Mouse (Mus musculus): ENCODE measurements around the gene Kcnq2. TPM values are rescaled to one million over a fixed set of nuclear protein-coding genes. Genes with fewer than 3 reads are reported as not detected.

Gene Kcnq2
- total and polyA plus RNA-seq, 3 experiments = 0.19 to 0.57 TPM; not detected in 1

DNA sequence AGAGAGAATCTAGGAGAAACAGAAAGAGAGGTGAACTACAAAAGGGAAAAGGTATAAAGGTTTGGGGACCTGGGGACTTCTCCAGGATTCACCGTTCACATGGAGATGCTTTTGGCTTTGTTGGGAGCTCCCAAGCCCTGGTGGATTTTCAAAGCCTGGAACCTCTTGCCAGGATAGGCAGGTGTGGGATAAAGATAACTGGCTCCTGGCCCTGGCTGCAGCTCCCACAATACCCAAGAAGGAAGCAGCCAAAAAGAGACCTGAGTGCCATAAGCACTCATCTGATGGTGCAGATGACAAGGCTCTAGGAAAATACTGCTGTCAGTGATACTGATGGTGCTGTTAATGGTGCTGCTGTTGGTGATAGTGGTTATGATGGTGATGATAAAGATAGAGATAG is 82.9 kb downstream of the Kcnq2 start:
- H3K27ac ChIP-seq (ENCODE audit: control insufficient read depth, low read depth, low read length) = no peak overlapping the region
- H3K9me3 ChIP-seq (replicated peaks; ENCODE audit: insufficient read depth, low read length) = no peaks in the 10 kb centered on the region
- H3K4me3 ChIP-seq (ENCODE audit: control insufficient read depth in 1 of 2, insufficient read depth in 1 of 2, low read depth in 2 of 2, low read length in 2 of 2) = no peak overlapping the region
- H3K4me1 ChIP-seq (ENCODE audit: control insufficient read depth in 1 of 2, insufficient read depth in 2 of 2, low read length in 2 of 2) = no peaks in the 10 kb centered on the region
- TF ChIP-seq ZMIZ1 (IDR thresholded peaks at IDR 0.05; ENCODE audit: low read depth, low read length) (no peak), ELF1 (IDR thresholded peaks at IDR 0.05; ENCODE audit: low read depth, low read length) (no peak), RCOR1 (IDR thresholded peaks at IDR 0.05; ENCODE audit: low read depth, low read length) (no peak), USF1 (IDR thresholded peaks at IDR 0.05; ENCODE audit: low read depth, low read length) (no peak), CHD1 (IDR thresholded peaks at IDR 0.05; ENCODE audit: low read depth, low read length) (no peak), HCFC1 (IDR thresholded peaks at IDR 0.05; ENCODE audit: low read depth, low read length) (no peak), E2F4 (IDR thresholded peaks at IDR 0.05; ENCODE audit: borderline replicate concordance, low read depth, low read length) (no peak), ZNF384 (IDR thresholded peaks at IDR 0.05; ENCODE audit: low read depth, low read length) (no peak), CTCF (IDR thresholded peaks at IDR 0.05 in 2 of 3, conservative IDR thresholded peaks at IDR 0.05 in 1 of 3; ENCODE audit: control insufficient read depth in 1 of 3, insufficient read depth in 1 of 3, low read depth in 2 of 3, low read length in 3 of 3, poor library complexity in 1 of 3, severe bottlenecking in 1 of 3) (no peak), POLR2AphosphoS5 (IDR thresholded peaks at IDR 0.05; ENCODE audit: borderline replicate concordance, low read depth, low read length) (no peak), MEF2A (IDR thresholded peaks at IDR 0.05; ENCODE audit: extremely low read depth, insufficient replicate concordance, low read depth, low read length, poor library complexity, severe bottlenecking) (no peak), USF2 (IDR thresholded peaks at IDR 0.05; ENCODE audit: borderline replicate concordance in 1 of 2, insufficient read depth in 1 of 2, low read depth in 1 of 2, low read length in 2 of 2) (no peak), SMC3 (IDR thresholded peaks at IDR 0.05; ENCODE audit: low read depth, low read length) (no peak), KAT2A (conservative IDR thresholded peaks at IDR 0.05; ENCODE audit: low read depth, low read length) (no peak), TAL1 (IDR thresholded peaks at IDR 0.05; ENCODE audit: low read length) (no peak), ZKSCAN1 (IDR thresholded peaks at IDR 0.05; ENCODE audit: low read depth, low read length) (no peak), RAD21 (IDR thresholded peaks at IDR 0.05; ENCODE audit: low read depth, low read length) (no peak), MAZ (IDR thresholded peaks at IDR 0.05; ENCODE audit: low read depth, low read length) (no peak), JUND (IDR thresholded peaks at IDR 0.05; ENCODE audit: low read depth, low read length) (no peak)
- no peak for DNase-seq (ENCODE audit: low read depth, low spot score)
- no peaks in the 10 kb centered on the region for H3K79me2 ChIP-seq (ENCODE audit: control insufficient read depth, insufficient read depth, low read length, poor library complexity)
- H3K36me3 ChIP-seq (ENCODE audit: control insufficient read depth in 1 of 2, insufficient read depth in 2 of 2, low read length in 2 of 2) = no peaks in the 10 kb centered on the region
- H3K27me3 ChIP-seq (ENCODE audit: control insufficient read depth in 1 of 2, insufficient read depth in 2 of 2, low read length in 2 of 2) = peaks cover 0 to 2% of the 10 kb centered on the region in 2 experiments; a peak in 2 of 4 replicates
- H3K9ac ChIP-seq (ENCODE audit: control insufficient read depth, low read depth, low read length, poor library complexity, severe bottlenecking) = no peak overlapping the region

DNA sequence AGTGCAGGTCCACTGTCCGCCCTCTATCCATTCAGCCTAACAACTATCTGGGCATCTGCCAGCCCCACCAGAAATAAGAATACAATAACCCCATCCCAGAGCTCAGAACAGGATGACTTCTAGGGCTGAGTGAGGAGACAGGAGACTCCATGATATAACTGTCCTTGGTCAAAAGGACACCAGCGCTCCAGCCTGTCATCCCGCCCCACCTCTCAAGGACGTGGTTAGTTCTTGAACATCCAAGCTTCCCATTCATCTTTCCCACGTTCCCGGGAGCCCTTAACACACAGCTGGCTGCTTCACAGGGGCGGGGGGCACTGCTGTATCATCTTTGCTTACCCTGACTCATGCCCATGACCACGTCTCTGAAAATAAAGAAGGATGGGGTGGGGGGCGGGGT is 86.1 kb downstream of the Kcnq2 start:
- Histone ChIP-seq H3K27me3 (ENCODE audit: control insufficient read depth in 1 of 2, insufficient read depth in 2 of 2, low read length in 2 of 2) (peaks cover 0 to 2% of the 10 kb centered on the region in 2 experiments; a peak in 2 of 4 replicates), H3K4me3 (ENCODE audit: control insufficient read depth in 1 of 2, insufficient read depth in 1 of 2, low read depth in 2 of 2, low read length in 2 of 2) (no peak overlapping the region), H3K4me1 (ENCODE audit: control insufficient read depth in 1 of 2, insufficient read depth in 2 of 2, low read length in 2 of 2) (no peaks in the 10 kb centered on the region), H3K79me2 (ENCODE audit: control insufficient read depth, insufficient read depth, low read length, poor library complexity) (no peaks in the 10 kb centered on the region), H3K9me3 (replicated peaks; ENCODE audit: insufficient read depth, low read length) (no peaks in the 10 kb centered on the region), H3K36me3 (ENCODE audit: control insufficient read depth in 1 of 2, insufficient read depth in 2 of 2, low read length in 2 of 2) (no peaks in the 10 kb centered on the region), H3K9ac (ENCODE audit: control insufficient read depth, low read depth, low read length, poor library complexity, severe bottlenecking) (no peak overlapping the region), H3K27ac (ENCODE audit: control insufficient read depth, low read depth, low read length) (no peak overlapping the region)
- TF ChIP-seq USF2 (IDR thresholded peaks at IDR 0.05; ENCODE audit: borderline replicate concordance in 1 of 2, insufficient read depth in 1 of 2, low read depth in 1 of 2, low read length in 2 of 2) = no peak
- TF ChIP-seq CHD1 (IDR thresholded peaks at IDR 0.05; ENCODE audit: low read depth, low read length) = no peak
- no peak for TF ChIP-seq ELF1 (IDR thresholded peaks at IDR 0.05; ENCODE audit: low read depth, low read length)
- TF ChIP-seq ZMIZ1 (IDR thresholded peaks at IDR 0.05; ENCODE audit: low read depth, low read length) = no peak
- no peak for TF ChIP-seq MAZ (IDR thresholded peaks at IDR 0.05; ENCODE audit: low read depth, low read length)
- no peak for TF ChIP-seq MAX (IDR thresholded peaks at IDR 0.05; ENCODE audit: low read length)
- TF ChIP-seq ZKSCAN1 (IDR thresholded peaks at IDR 0.05; ENCODE audit: low read depth, low read length) = no peak
- TF ChIP-seq EP300 (IDR thresholded peaks at IDR 0.05; ENCODE audit: low read depth in 1 of 2, low read length in 2 of 2) = no peak
- no peak for TF ChIP-seq ETS1 (IDR thresholded peaks at IDR 0.05; ENCODE audit: low read depth, low read length)
- no peak for TF ChIP-seq POLR2A (IDR thresholded peaks at IDR 0.05; ENCODE audit: control insufficient read depth in 1 of 2, insufficient read depth in 1 of 2, low read depth in 1 of 2, low read length in 2 of 2, poor library complexity in 1 of 2)
- no peak for DNase-seq (ENCODE audit: low read depth, low spot score)
